Mouse (Mus musculus): Measurements from ENCODE around the gene Arrdc2.

The Arrdc2 gene

GRCm38 (mm10) chr8:70786291-70787050 lies 53.0 kb downstream of the Arrdc2 start:
- no peak for DNase-seq

All from lung, postnatal 4 days (tissue).